Mouse (Mus musculus) megakaryocyte, embryonic 14.5 days (primary cell): ENCODE measurements at regions not wholly inside any gene's neighbourhood (a gene's known extent, or its start where the extent isn't known, plus 50 kb on each side); places are given as distances from the start of the nearest gene placed in this dataset.

ENCODE experiments used
- FLI1 ChIP-seq: IDR thresholded peaks from 2 replicates; pipeline ENCODE4 v1.6.1; 2012; ENCODE audit warnings: low read length, inconsistent platforms, mixed read lengths
- GATA1 ChIP-seq: IDR thresholded peaks from 3 replicates; pipeline ENCODE4 v1.6.1; 2012; ENCODE audit warnings: mixed read lengths, low read length, inconsistent platforms, borderline replicate concordance

- TF ChIP-seq GATA1, result no peak
- no peak for TF ChIP-seq FLI1
Observed at GRCm38 (mm10) chr7:136665901-136666300, 228.5 kb upstream of the Mgmt start.
